Mouse (Mus musculus) gastrocnemius, postnatal 25 days (tissue): ENCODE data around the gene Tmprss9. TPM values are rescaled to one million over a fixed set of nuclear protein-coding genes. Genes with fewer than 3 reads are reported as not detected.

Experiments
- DNase-seq: peaks from one replicate; pipeline ENCODE4 v3.0.0; 2022
- total RNA-seq, 2 experiments: library from RNA; stranded (reverse); gene quantifications; 1 replicate in 1 of 2; 2 replicates in 1 of 2; pipeline ENCODE4 v1.2.3; 2021

The Tmprss9 gene
- total RNA-seq, 2 experiments from 2014 or later = not detected

- DNase-seq = no peak
Measured at GRCm38 (mm10) chr10:80915736-80916135, 44.1 kb downstream of the Tmprss9 start.

- no peak for DNase-seq
Measured at GRCm38 (mm10) chr10:80917336-80917778, 45.7 kb downstream of the Tmprss9 start.

GRCm38 (mm10) chr10:80917779-80918434 is 46.3 kb downstream of the Tmprss9 start, which contains the start of gene Lmnb2:
Lmnb2 (minus strand) TSS chr10:80918245.
- DNase-seq = peak; percentile 66

GRCm38 (mm10) chr10:80921923-80922322 is 50.3 kb downstream of the Tmprss9 start:
- DNase-seq = peak; percentile 44

- DNase-seq = no peak
Measured at GRCm38 (mm10) chr10:80925472-80925871, 53.8 kb downstream of the Tmprss9 start.

- DNase-seq = peak; percentile 88
Measured at GRCm38 (mm10) chr10:80928586-80929298, 57.1 kb downstream of the Tmprss9 start.

- peak; percentile 99 for DNase-seq
Measured at GRCm38 (mm10) chr10:80929299-80930226, 57.9 kb downstream of the Tmprss9 start, which contains the start of gene Gadd45b. Gadd45b (plus strand) TSS chr10:80930073.

GRCm38 (mm10) chr10:80930361-80931152 is 58.9 kb downstream of the Tmprss9 start:
- peak; percentile 63 for DNase-seq

GRCm38 (mm10) chr10:80931153-80931671 is 59.6 kb downstream of the Tmprss9 start:
- peak; percentile 80 for DNase-seq

- no peak for DNase-seq
Measured at GRCm38 (mm10) chr10:80931695-80932094, 60.0 kb downstream of the Tmprss9 start.

- DNase-seq = no peak
Measured at GRCm38 (mm10) chr10:80932206-80932605, 60.6 kb downstream of the Tmprss9 start.

GRCm38 (mm10) chr10:80932700-80933420 is 61.2 kb downstream of the Tmprss9 start:
- DNase-seq = no peak

GRCm38 (mm10) chr10:80933421-80933979 is 61.9 kb downstream of the Tmprss9 start:
- DNase-seq = peak; percentile 46

GRCm38 (mm10) chr10:80934136-80934985 is 62.7 kb downstream of the Tmprss9 start:
- no peak for DNase-seq

- no peak for DNase-seq
Measured at GRCm38 (mm10) chr10:80935241-80935640, 63.6 kb downstream of the Tmprss9 start.

- DNase-seq = no peak
Measured at GRCm38 (mm10) chr10:80935698-80936097, 64.0 kb downstream of the Tmprss9 start.

- peak; percentile 73 for DNase-seq
Measured at GRCm38 (mm10) chr10:80936135-80936809, 64.6 kb downstream of the Tmprss9 start.

GRCm38 (mm10) chr10:80936810-80937164 is 65.1 kb downstream of the Tmprss9 start:
- DNase-seq = no peak

GRCm38 (mm10) chr10:80937646-80938045 is 66.0 kb downstream of the Tmprss9 start:
- peak; percentile 76 for DNase-seq
